Mouse (Mus musculus) cortical plate, adult 2 months (tissue): Measurements from ENCODE around the gene Zbtb20. TPM values are rescaled to one million over a fixed set of nuclear protein-coding genes. Genes with fewer than 3 reads are reported as not detected.
A peak's percentile ranks its signal among the peaks of the same experiment; 100 is the strongest.

Experiments used
- H3K27ac ChIP-seq: fragments of 200-500 bp; 2 replicates; pipeline ENCODE4 v1.5.1; 2012; ENCODE audit warnings: low read length, control low read depth, inconsistent platforms; ENCODE audit not compliant: insufficient read depth
- H3K4me1 ChIP-seq: fragments of 200-500 bp; 2 replicates; pipeline ENCODE4 v1.6.1; 2011; ENCODE audit warnings: low read length; ENCODE audit not compliant: control insufficient read depth, insufficient read depth
- H3K4me3 ChIP-seq: fragments of 200-500 bp; 2 replicates; pipeline ENCODE4 v1.5.1; 2011; ENCODE audit warnings: mild to moderate bottlenecking, low read length, control low read depth; ENCODE audit not compliant: insufficient read depth
- CTCF ChIP-seq: fragments of 200-500 bp; IDR thresholded peaks from 2 replicates; pipeline ENCODE4 v1.5.1; 2011; ENCODE audit warnings: mild to moderate bottlenecking, control low read depth, low read length; ENCODE audit not compliant: insufficient read depth; ENCODE audit errors: extremely low read depth
- POLR2A ChIP-seq: fragments of 200-500 bp; IDR thresholded peaks from 2 replicates; pipeline ENCODE4 v1.6.1; 2011; ENCODE audit warnings: mild to moderate bottlenecking, low read length, control low read depth; ENCODE audit not compliant: insufficient read depth; ENCODE audit errors: extremely low read depth
- polyA plus RNA-seq: library from polyadenylated mRNA; depleted of rRNA; stranded (reverse); fragments of >200 nt; gene quantifications from 2 replicates; pipeline ENCODE4 v1.2.3, GENCODE M21; 2012

The Zbtb20 gene
- polyA plus RNA-seq, 1 experiment: 13.1 TPM

DNA sequence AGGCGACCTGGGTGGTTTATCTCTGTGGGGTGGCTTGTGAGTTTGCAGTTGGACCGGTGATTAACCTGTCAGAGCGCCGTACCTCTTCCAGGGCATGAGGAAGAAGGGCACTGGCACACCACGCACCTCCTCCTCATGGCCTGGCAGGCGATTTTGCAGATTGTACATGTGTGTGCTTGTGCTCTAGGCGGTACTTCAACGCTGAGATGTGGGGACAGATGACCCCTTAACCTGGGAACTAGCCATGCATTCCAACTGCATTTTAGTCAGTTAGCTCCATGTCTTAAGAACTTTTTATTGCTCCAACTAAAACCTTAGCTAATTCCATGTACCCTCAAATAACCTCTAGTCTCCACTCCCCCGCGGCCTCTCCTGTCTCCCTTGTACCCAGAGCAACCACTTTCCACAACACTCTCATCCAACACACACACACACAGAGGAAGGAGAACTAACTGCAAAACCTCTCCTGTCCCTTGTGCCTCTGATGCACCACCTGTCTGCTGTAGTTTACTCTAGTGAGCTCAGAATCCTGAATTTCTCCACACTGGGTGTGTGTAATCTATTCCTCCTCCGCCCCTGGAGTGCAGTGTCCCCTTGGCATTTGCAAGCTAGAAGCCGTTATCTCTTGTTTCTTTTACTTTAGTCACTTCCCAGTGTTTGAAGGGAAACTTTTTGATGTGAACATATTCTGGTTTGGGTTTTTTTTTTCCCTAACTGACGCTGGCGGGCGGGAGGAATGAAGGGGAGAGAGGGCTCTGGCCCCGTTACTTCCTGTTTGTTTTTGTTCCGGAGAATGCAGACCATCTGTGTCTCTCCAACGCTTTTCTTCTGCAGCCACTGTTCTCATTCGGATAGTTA is 671.9 kb downstream of the Zbtb20 start:
- H3K27ac ChIP-seq: 0 out of 2 replicates have a peak overlapping the region, but pooled peaks have one; percentile 3

DNA sequence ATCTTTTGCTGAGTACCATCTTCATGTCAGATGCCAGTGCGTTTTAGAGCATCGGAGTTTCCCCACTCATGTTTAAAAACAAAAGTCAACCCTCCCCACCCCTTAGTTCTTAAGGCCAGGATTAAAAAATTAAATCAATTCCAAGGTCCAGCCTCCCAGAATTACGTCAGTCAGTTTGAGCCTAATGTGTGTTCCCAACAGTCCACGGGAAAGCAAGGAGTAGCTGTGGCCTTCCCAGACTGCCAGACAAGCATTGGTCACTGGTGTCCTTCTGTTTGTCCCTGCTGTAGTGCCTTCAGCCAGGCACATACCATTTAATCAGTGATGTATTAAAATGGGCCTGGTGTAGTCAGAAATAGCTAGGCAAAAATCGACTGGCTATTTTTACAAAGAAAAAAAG is 673.1 kb downstream of the Zbtb20 start:
- H3K27ac ChIP-seq: no peak overlapping the region

More for the DNA sequence above, 671.9 kb downstream of the Zbtb20 start:
- Histone ChIP-seq H3K4me3 (no peak overlapping the region), H3K4me1 (peaks cover 6% of the 10 kb centered on the region)
- TF ChIP-seq POLR2A (no peak), CTCF (no peak)

DNA sequence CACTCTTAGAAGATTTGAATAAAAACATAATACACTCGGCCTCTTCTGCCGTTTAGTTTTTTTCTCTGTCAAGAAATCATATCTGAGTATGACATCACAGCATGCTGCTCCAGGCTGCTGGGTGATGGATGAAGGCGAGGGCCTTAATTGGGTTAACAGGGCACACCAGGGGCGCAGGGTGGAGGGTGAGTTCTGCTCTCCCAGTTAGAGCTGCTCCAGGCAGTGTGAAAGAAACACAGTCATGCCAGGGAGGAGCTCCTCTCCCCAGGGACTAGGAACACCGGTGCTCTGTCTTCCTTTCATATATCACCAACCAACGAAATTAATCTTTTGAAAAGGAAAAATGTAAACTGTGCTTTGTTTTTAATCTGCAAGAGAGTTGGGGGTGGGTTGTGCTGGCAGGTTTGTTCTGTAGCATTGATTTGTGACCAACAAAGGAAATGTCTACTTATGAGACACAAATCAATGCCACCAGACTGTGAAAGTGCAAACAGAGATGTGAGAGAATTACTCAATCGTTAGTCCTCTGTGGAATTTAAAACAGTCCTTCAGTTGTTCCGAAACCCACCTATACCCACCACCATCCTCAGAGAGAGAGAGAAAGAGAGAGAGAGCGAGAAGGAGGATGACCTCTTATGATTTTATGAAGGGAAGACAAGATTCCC is 673.9 kb downstream of the Zbtb20 start:
- Histone ChIP-seq H3K4me1 (peaks cover 6% of the 10 kb centered on the region), H3K4me3 (no peak overlapping the region), H3K27ac (no peak overlapping the region)
- no peak for TF ChIP-seq POLR2A
- no peak for TF ChIP-seq CTCF

More for the DNA sequence above, 673.1 kb downstream of the Zbtb20 start:
- peaks cover 6% of the 10 kb centered on the region for H3K4me1 ChIP-seq
- H3K4me3 ChIP-seq: no peak overlapping the region
- TF ChIP-seq POLR2A: no peak
- no peak for TF ChIP-seq CTCF

DNA sequence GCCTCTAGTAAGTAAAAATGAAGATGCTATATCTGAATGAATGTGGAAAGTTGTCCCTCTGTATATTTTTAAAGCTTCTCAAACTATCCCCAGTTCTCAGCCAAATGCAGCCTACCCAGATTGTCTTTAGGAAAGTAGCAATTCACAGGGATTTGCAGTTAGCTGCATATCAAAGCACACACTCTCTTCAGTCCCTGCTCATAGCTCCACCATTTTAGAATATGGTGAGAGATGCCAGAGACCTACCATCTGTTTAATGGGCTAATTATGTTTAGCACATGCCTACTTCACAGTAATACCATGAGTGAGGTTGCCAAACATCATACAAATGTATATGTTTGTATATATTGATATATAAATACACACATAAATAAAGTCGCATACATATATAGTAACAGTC is 676.8 kb downstream of the Zbtb20 start:
- TF ChIP-seq POLR2A: no peak
- TF ChIP-seq CTCF: no peak
- Histone ChIP-seq H3K4me3 (no peak overlapping the region), H3K4me1 (peaks cover 7% of the 10 kb centered on the region; the same call in 1 of the 2 replicates), H3K27ac (no peak overlapping the region)

GRCm38 (mm10) chr16:43557385-43557784 is 681.7 kb downstream of the Zbtb20 start:
- Histone ChIP-seq H3K4me1 (peaks cover 3% of the 10 kb centered on the region; the same call in 1 of the 2 replicates), H3K4me3 (no peak overlapping the region), H3K27ac (no peak overlapping the region)
- TF ChIP-seq POLR2A (no peak), CTCF (no peak)

DNA sequence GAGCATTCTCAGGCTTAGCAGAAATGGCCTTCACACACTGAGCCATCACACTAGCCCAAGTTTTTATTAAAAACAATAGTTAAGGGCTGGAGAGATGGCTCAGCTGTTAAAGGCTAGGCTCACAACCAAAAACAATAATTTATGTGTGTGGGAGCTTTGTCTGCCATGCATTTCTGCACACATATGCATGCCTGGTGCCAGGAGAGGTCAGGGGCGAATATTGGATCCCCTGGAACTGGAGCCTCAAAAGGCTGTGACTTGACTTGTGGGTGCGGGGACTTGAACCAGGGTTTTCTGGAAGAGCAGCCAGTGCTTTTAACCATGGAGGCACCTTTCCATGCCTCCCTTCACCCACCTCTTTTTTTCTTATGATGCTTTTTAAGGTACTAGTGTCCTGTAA is 685.6 kb downstream of the Zbtb20 start:
- Histone ChIP-seq H3K27ac (no peak overlapping the region), H3K4me1 (peaks cover 3% of the 10 kb centered on the region; the same call in 1 of the 2 replicates), H3K4me3 (no peak overlapping the region)
- no peak for TF ChIP-seq CTCF
- no peak for TF ChIP-seq POLR2A

DNA sequence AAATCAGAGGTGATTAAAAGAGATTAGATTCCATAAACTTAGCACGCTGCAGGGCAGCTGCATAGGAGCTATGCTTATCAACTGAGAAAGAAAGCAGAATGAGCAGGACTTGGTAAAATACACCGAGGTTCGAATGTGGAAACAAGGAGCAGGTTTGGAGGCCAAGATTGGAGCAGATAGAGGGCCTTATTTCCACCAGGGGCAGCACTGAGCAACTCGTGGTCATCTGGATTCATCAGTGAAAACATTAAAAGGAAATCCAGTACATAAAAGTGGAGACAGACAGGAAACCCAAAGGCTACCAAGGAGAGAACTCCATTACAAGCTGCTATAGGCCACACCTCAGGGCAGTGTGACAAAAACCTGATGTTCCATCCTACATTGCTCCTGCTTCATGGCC is 686.3 kb downstream of the Zbtb20 start:
- Histone ChIP-seq H3K4me1 (peaks cover 3% of the 10 kb centered on the region; the same call in 1 of the 2 replicates), H3K4me3 (no peak overlapping the region), H3K27ac (no peak overlapping the region)
- 0 out of 2 replicates have a peak, but pooled peaks have one; percentile 9 for TF ChIP-seq CTCF
- no peak for TF ChIP-seq POLR2A

DNA sequence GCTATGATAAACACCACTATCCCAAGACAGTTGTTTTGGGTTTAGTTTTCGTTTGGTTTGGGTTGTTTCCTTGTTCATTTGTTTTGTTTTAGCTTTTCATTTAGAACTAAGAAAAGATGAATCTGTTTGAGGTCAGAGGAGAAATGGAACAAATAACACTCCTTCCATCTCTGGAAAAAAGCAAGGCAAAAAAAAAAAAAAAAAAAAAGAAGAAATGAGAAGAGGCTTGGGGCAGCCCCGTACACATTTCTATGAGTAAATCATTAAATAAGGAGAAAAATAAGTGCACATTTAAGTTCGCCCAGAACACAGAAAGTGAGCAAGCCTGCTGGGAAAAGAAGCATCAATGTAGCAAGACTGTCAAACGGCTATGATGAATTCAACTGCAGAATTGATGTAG is 690.2 kb downstream of the Zbtb20 start:
- H3K4me1 ChIP-seq: no peaks in the 10 kb centered on the region
- H3K27ac ChIP-seq: no peak overlapping the region
- TF ChIP-seq CTCF (no peak), POLR2A (no peak)
- H3K4me3 ChIP-seq: no peak overlapping the region

DNA sequence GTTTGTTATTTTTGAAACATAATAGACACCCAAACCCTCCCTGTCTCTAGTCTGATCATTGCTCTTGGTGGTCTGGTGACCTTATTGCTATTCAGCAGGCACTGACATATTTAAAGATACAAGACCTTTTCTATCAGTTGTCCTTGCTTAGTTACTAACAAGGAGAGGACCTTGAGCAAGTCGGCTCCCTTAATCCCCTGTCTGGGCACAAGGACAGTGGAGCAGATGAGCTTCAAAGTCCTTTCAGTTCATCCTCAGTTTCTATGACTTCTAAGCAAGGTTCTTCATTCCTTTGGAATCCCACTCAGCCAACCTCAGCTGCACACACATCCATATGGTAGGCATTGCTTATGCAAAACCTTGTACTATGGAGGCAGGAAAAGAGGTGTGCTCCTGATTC is 690.8 kb downstream of the Zbtb20 start:
- Histone ChIP-seq H3K4me3 (no peak overlapping the region), H3K27ac (no peak overlapping the region), H3K4me1 (peaks cover 3% of the 10 kb centered on the region; the same call in 1 of the 2 replicates)
- no peak for TF ChIP-seq CTCF
- no peak for TF ChIP-seq POLR2A
